12 mouse cellular contexts compared by ENCODE assay signal in the genomic region with DNA sequence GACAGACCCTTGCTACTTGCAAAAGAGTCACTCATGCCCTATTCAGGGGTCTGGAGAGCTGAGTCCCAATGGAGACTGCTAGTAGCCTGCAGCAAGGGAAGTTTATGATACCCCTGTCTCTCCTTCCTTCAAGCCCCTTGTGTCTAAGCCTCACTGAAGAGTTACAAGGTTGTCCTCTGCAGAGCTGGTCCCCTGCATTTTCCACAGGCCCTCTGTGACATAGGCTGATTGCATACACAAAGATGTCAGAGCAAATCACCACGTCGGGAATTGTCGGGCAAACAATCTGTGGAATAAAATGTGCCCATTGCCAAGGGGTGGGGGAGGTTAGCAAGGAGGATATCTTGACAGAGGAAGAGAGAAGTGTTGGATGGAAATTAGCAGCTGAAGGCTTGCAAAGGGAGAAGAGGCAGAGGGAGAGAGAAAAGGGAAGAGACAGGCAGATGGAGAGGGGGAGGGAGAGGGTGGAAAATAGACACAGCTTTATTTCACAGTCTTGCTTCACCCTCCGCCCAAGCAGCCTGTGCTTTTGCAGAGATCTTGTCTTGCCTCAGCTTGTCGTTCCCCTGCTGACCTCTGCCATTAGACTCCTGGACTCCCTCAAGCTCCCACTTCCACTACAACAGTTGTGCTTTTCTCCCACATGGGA.
DNase-seq lines count a peak whose midpoint lies in the region; ATAC-seq lines count a peak whose summit lies in the region.
"Had no signal": no experiment of that assay in that cellular context is flagged by ENCODE, and none has a peak within 500 bp of the region (broad histone marks: within the 10 kb centered on the region; RNA-seq: fewer than 3 reads in every experiment).

No protein-coding gene starts in this region.

- H3K27ac ChIP-seq in forebrain, embryonic 15.5 days (replicated peaks): peak overlapping the region; percentile 52
- H3K27ac ChIP-seq in forebrain, embryonic 11.5 days (ENCODE audit: low read depth, low read length): no peak overlapping the region
- H3K27ac ChIP-seq in neural tube, embryonic 15.5 days (replicated peaks): no peak overlapping the region
- H3K27ac ChIP-seq in hindbrain, embryonic 10.5 days: no peak overlapping the region
- H3K27ac ChIP-seq in kidney, embryonic 16.5 days (ENCODE audit: low read length): no peak overlapping the region

- H3K4me1 ChIP-seq in forebrain, embryonic 15.5 days: peaks cover 9% of the 10 kb centered on the region
- H3K4me1 ChIP-seq in forebrain, embryonic 11.5 days (replicated peaks; ENCODE audit: control insufficient read depth, insufficient read depth, low read length): no peaks in the 10 kb centered on the region
- peaks cover 9% of the 10 kb centered on the region for H3K4me1 ChIP-seq in neural tube, embryonic 15.5 days
- H3K4me1 ChIP-seq in hindbrain, embryonic 10.5 days (replicated peaks): peaks cover 7% of the 10 kb centered on the region
- peaks cover 6% of the 10 kb centered on the region; the same call in 1 of the 2 replicates for H3K4me1 ChIP-seq in kidney, embryonic 16.5 days (ENCODE audit: insufficient read depth, low read length)

- no peaks in the 10 kb centered on the region for H3K27me3 ChIP-seq in forebrain, embryonic 15.5 days
- no peaks in the 10 kb centered on the region for H3K27me3 ChIP-seq in forebrain, embryonic 11.5 days (ENCODE audit: control insufficient read depth, insufficient read depth, low read length)
- H3K27me3 ChIP-seq in neural tube, embryonic 15.5 days (replicated peaks): no peaks in the 10 kb centered on the region
- H3K27me3 ChIP-seq in hindbrain, embryonic 10.5 days (ENCODE audit: insufficient read depth, poor library complexity, severe bottlenecking): no peaks in the 10 kb centered on the region
- no peaks in the 10 kb centered on the region for H3K27me3 ChIP-seq in kidney, embryonic 16.5 days (ENCODE audit: insufficient read depth, low read length)

- DNase-seq in forebrain, embryonic 11.5 days (ENCODE audit: low spot score): no peak
- DNase-seq in neural tube, embryonic 10.5 days (ENCODE audit: extremely low spot score, low spot score): no peak
- DNase-seq in left cerebral cortex, postnatal 10 days (ENCODE audit: extremely low spot score in 1 of 2, low spot score in 2 of 2): peak; percentile 30 to 57
- DNase-seq in heart, postnatal 4 days: no peak
- DNase-seq in hindbrain, embryonic 10.5 days (ENCODE audit: low spot score): no peak
- DNase-seq: heart, adult 11 months; liver; retina, postnatal 1 day had no signal

- H3K36me3 ChIP-seq in forebrain, embryonic 15.5 days: no peaks in the 10 kb centered on the region
- no peaks in the 10 kb centered on the region for H3K36me3 ChIP-seq in forebrain, embryonic 11.5 days (ENCODE audit: control insufficient read depth, insufficient read depth, low read length)
- no peaks in the 10 kb centered on the region for H3K36me3 ChIP-seq in neural tube, embryonic 15.5 days
- no peaks in the 10 kb centered on the region for H3K36me3 ChIP-seq in hindbrain, embryonic 10.5 days
- H3K36me3 ChIP-seq in kidney, embryonic 16.5 days (ENCODE audit: insufficient read depth, low read length): no peaks in the 10 kb centered on the region

- whole genome bisulfite sequencing in forebrain, embryonic 15.5 days: 25% methylated on average over 5 of the region's 5 CpGs
- WGBS in forebrain, embryonic 11.5 days: 71% methylated on average over 5 of the region's 5 CpGs
- 47% methylated on average over 5 of the region's 5 CpGs for WGBS in neural tube, embryonic 15.5 days
- 57% methylated on average over 5 of the region's 5 CpGs for WGBS in hindbrain, embryonic 10.5 days
- 38% methylated on average over 5 of the region's 5 CpGs for WGBS in kidney, embryonic 16.5 days

- no peak overlapping the region for H3K4me2 ChIP-seq in forebrain, embryonic 15.5 days (replicated peaks)
- H3K4me2 ChIP-seq in forebrain, embryonic 11.5 days (ENCODE audit: low read depth, low read length, severe bottlenecking): no peak overlapping the region
- H3K4me2 ChIP-seq in neural tube, embryonic 15.5 days: no peak overlapping the region
- H3K4me2 ChIP-seq in kidney, embryonic 16.5 days (replicated peaks; ENCODE audit: low read depth, low read length): no peak overlapping the region

- H3K9me3 ChIP-seq in forebrain, embryonic 15.5 days: no peaks in the 10 kb centered on the region
- no peaks in the 10 kb centered on the region for H3K9me3 ChIP-seq in forebrain, embryonic 11.5 days (ENCODE audit: control insufficient read depth, low read length)
- no peaks in the 10 kb centered on the region for H3K9me3 ChIP-seq in neural tube, embryonic 15.5 days (replicated peaks)
- no peaks in the 10 kb centered on the region for H3K9me3 ChIP-seq in hindbrain, embryonic 10.5 days
- H3K9me3 ChIP-seq in kidney, embryonic 16.5 days (ENCODE audit: low read length): no peaks in the 10 kb centered on the region

- intact Hi-C loops in left cerebral cortex, postnatal 10 days (cut with DNase I): no loop called here

- H3K9ac ChIP-seq in forebrain, embryonic 15.5 days (replicated peaks): no peak overlapping the region
- no peak overlapping the region for H3K9ac ChIP-seq in forebrain, embryonic 11.5 days (ENCODE audit: low read length)
- H3K9ac ChIP-seq in neural tube, embryonic 15.5 days (replicated peaks): no peak overlapping the region
- no peak overlapping the region for H3K9ac ChIP-seq in kidney, embryonic 16.5 days (replicated peaks; ENCODE audit: low read length)

- peak; percentile 51 for ATAC-seq in forebrain, embryonic 15.5 days (replicated peaks)
- ATAC-seq in forebrain, embryonic 11.5 days (replicated peaks; ENCODE audit: low FRiP score): no peak
- 0 out of 2 replicates have a peak, but pooled peaks have one; percentile 21 for ATAC-seq in neural tube, embryonic 15.5 days (ENCODE audit: low FRiP score)
- ATAC-seq in kidney, embryonic 16.5 days (ENCODE audit: low FRiP score, low TSS enrichment): no peak
- ATAC-seq: inflammation-experienced regulatory T-cells, adult 6 months had no signal

- no peak overlapping the region for H3K4me3 ChIP-seq in forebrain, embryonic 15.5 days
- H3K4me3 ChIP-seq in forebrain, embryonic 11.5 days (ENCODE audit: low read depth, low read length): no peak overlapping the region
- no peak overlapping the region for H3K4me3 ChIP-seq in neural tube, embryonic 15.5 days (replicated peaks)
- no peak overlapping the region for H3K4me3 ChIP-seq in hindbrain, embryonic 10.5 days
- H3K4me3 ChIP-seq in kidney, embryonic 16.5 days (ENCODE audit: low read length): no peak overlapping the region

Comparison
In these comparisons a context has a peak if more than half of its experiments do, and no peak if none do; other contexts are left out.
1. ATAC-seq: peak in forebrain, embryonic 15.5 days (single experiment) and neural tube, embryonic 15.5 days (single experiment); none in forebrain, embryonic 11.5 days (single experiment) and kidney, embryonic 16.5 days (single experiment).
2. DNase-seq: peak in left cerebral cortex, postnatal 10 days (2 of 2); none in forebrain, embryonic 11.5 days (single experiment), neural tube, embryonic 10.5 days (single experiment), heart, postnatal 4 days (single experiment) and hindbrain, embryonic 10.5 days (single experiment).